Mouse (Mus musculus) liver, embryonic 13.5 days (tissue): Measurements from ENCODE around the gene Nanp. TPM values are rescaled to one million over a fixed set of nuclear protein-coding genes. Genes with fewer than 3 reads are reported as not detected.
A peak's percentile ranks its signal among the peaks of the same experiment; 100 is the strongest.

ENCODE experiments used
- ATAC-seq: fragments of 200-750 bp; cut with Nextera tagmentation; 2 replicates; pipeline ENCODE4 v1.8.0; 2017; ENCODE audit warnings: low read depth, mild to moderate bottlenecking, moderate number of reproducible peaks, moderate library complexity
- DNase-seq: peaks from one replicate; pipeline ENCODE4 v3.0.0; 2022
- H3K27ac ChIP-seq: fragments of 300-500 bp; sonication (generic); 2 replicates; pipeline ENCODE4 v1.5.1; 2015; ENCODE audit warnings: moderate library complexity, mild to moderate bottlenecking, inconsistent platforms
- H3K27me3 ChIP-seq: fragments of 300-500 bp; sonication (generic); 2 replicates; pipeline ENCODE4 v1.6.1; 2015; ENCODE audit warnings: mild to moderate bottlenecking, inconsistent platforms
- H3K36me3 ChIP-seq: fragments of 300-500 bp; sonication (generic); 2 replicates; pipeline ENCODE4 v1.6.1; 2015; ENCODE audit warnings: mild to moderate bottlenecking, inconsistent platforms
- H3K4me1 ChIP-seq: fragments of 300-500 bp; sonication (generic); replicated peaks from 2 replicates; pipeline ENCODE4 v1.6.1; 2015; ENCODE audit warnings: inconsistent platforms
- H3K4me2 ChIP-seq: fragments of 300-500 bp; sonication (generic); 2 replicates; pipeline ENCODE4 v1.6.1; 2015; ENCODE audit warnings: inconsistent platforms, mild to moderate bottlenecking, moderate library complexity
- H3K4me3 ChIP-seq: fragments of 300-500 bp; sonication (generic); replicated peaks from 2 replicates; pipeline ENCODE4 v1.5.1; 2015; ENCODE audit warnings: mild to moderate bottlenecking, inconsistent platforms
- H3K9ac ChIP-seq: fragments of 300-500 bp; sonication (generic); 2 replicates; pipeline ENCODE4 v1.6.1; 2015; ENCODE audit warnings: mild to moderate bottlenecking, inconsistent platforms
- H3K9me3 ChIP-seq: fragments of 300-500 bp; sonication (generic); replicated peaks from 2 replicates; pipeline ENCODE4 v1.6.1; 2016; ENCODE audit warnings: inconsistent platforms
- WGBS: fragments of 180-500 bp; shearing (Covaris S2); methylation state at CpG from one replicate; pipeline ENCODE4 v1.1.7; 2015; ENCODE audit not compliant: insufficient replicate concordance; 5-methylcytosine and 5-hydroxymethylcytosine counted together
- polyA plus RNA-seq: library from polyadenylated mRNA; unstranded; fragments of >200 nt; fragmentation: Nextera tagmentation; extraction: Ambion mirVana; gene quantifications from 2 replicates; pipeline ENCODE4 v1.2.1, GENCODE M21; 2015

Nanp gene
- polyA plus RNA-seq, 1 experiment from 2014 or later, result 76.2 TPM

DNA sequence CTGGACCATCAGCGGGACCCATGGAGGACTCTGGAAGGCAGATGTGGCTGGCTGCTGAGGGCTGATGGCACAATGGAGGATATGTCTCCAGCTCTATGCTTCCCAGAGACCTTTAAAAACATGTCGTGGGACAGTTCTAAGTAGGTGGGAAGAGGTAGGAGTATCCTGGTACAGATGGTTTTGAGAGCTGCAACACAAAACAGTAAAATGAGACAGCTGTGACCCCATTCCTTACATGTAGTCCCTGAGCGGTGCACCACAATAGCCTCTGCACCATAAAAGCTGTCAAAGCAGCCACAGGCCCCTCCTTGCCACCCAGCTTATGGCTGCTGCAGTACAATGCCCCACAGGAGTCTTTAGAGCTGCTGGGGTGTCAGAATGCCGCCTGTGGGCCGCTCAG, 41.6 kb downstream of the Nanp start:
- Histone ChIP-seq H3K27ac (no peak overlapping the region), H3K9ac (no peak overlapping the region), H3K9me3 (no peaks in the 10 kb centered on the region), H3K36me3 (no peaks in the 10 kb centered on the region), H3K4me1 (peaks cover 63% of the 10 kb centered on the region), H3K4me3 (no peak overlapping the region), H3K27me3 (no peaks in the 10 kb centered on the region), H3K4me2 (no peak overlapping the region)
- DNase-seq (no peak), ATAC-seq (no peak)
- WGBS, result 77% methylated on average over 5 of the region's 5 CpGs

DNA sequence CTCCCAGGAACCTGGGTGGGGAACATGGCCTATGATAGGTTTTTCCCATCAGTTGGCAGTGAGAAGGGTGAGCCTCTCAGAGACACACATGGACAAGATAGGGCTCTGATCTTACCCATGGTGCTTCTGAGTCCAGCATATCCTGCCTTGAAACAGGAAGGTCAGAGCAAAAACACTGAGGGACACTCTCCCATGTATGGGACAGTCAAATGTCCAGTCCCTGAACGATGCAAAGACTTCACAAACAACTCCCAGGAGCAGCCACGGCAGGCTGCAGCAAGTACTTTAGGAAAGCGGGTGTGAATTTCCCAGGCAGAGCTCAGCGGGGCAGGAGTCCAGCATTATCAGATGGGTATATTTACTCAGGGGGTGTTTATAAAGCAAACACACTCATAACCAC, 43.9 kb downstream of the Nanp start:
- no peak overlapping the region for H3K4me2 ChIP-seq
- DNase-seq (no peak), ATAC-seq (no peak)
- no peaks in the 10 kb centered on the region for H3K27me3 ChIP-seq
- no peaks in the 10 kb centered on the region for H3K36me3 ChIP-seq
- WGBS, result 76% methylated on average over 4 of the region's 4 CpGs
- peaks cover 46% of the 10 kb centered on the region for H3K4me1 ChIP-seq
- H3K27ac ChIP-seq, result no peak overlapping the region
- H3K9me3 ChIP-seq, result no peaks in the 10 kb centered on the region
- H3K9ac ChIP-seq, result no peak overlapping the region
- no peak overlapping the region for H3K4me3 ChIP-seq

GRCm38 (mm10) chr2:150991050-150991449, 48.1 kb downstream of the Nanp start:
- ATAC-seq, result no peak
- WGBS, result 78% methylated on average over 4 of the region's 4 CpGs
- H3K9ac ChIP-seq, result no peak overlapping the region

DNA sequence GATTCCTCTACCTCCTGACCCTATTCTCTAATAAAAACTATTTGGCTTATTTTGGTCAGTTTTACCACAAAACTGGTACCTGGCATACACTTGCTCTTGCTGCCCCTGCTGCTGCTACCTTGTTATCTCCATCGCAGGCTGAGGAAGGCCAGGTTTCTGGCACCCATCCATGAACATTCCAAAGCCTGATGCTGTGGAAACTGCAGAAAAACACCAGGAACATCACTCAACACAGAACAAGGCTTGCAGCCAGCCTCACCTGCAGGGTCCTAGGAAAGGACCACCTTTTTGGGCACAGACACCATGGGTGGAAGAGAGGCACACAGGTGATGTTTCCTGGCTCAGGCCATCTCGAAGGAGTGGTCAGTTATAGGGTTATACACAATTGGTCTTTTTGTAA, 48.7 kb downstream of the Nanp start:
- 79% methylated on average over 2 of the region's 2 CpGs for WGBS
- DNase-seq (no peak), ATAC-seq (no peak)
- no peak overlapping the region for H3K27ac ChIP-seq
- peaks cover 13% of the 10 kb centered on the region for H3K4me1 ChIP-seq
- no peak overlapping the region for H3K9ac ChIP-seq
- H3K4me2 ChIP-seq, result no peak overlapping the region
- no peaks in the 10 kb centered on the region for H3K9me3 ChIP-seq
- H3K4me3 ChIP-seq, result no peak overlapping the region
- H3K27me3 ChIP-seq, result no peaks in the 10 kb centered on the region
- no peaks in the 10 kb centered on the region for H3K36me3 ChIP-seq

More at GRCm38 (mm10) chr2:150991050-150991449, 48.1 kb downstream of the Nanp start:
- Histone ChIP-seq H3K4me2 (no peak overlapping the region), H3K27me3 (no peaks in the 10 kb centered on the region), H3K27ac (no peak overlapping the region), H3K36me3 (no peaks in the 10 kb centered on the region), H3K9me3 (no peaks in the 10 kb centered on the region), H3K4me1 (peaks cover 17% of the 10 kb centered on the region), H3K4me3 (no peak overlapping the region)
- no peak for DNase-seq

DNA sequence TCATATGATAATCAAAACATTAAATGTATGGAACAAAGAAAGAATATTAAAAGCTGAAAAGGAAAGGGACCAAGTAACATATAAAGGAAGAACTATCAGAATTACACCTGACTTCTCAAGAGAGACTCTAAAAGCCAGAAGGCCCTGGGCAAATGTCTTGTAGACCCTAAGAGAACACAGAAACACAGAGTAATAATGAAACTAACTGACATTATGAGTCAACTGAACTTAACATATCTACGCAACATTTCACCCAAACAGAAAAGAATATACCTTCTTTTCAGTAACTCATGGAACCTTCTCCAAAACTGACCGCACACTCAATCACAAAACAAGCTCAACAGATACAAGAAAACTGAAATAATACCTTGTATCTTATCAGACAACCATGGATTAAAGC, 53.8 kb downstream of the Nanp start:
- Histone ChIP-seq H3K9me3 (no peaks in the 10 kb centered on the region), H3K4me2 (no peak overlapping the region), H3K4me3 (no peak overlapping the region), H3K36me3 (no peaks in the 10 kb centered on the region), H3K9ac (no peak overlapping the region), H3K27me3 (no peaks in the 10 kb centered on the region), H3K27ac (no peak overlapping the region), H3K4me1 (peaks cover 28% of the 10 kb centered on the region)
- DNase-seq (no peak), ATAC-seq (no peak)
- 92% methylated on average over 2 of the region's 2 CpGs for WGBS

DNA sequence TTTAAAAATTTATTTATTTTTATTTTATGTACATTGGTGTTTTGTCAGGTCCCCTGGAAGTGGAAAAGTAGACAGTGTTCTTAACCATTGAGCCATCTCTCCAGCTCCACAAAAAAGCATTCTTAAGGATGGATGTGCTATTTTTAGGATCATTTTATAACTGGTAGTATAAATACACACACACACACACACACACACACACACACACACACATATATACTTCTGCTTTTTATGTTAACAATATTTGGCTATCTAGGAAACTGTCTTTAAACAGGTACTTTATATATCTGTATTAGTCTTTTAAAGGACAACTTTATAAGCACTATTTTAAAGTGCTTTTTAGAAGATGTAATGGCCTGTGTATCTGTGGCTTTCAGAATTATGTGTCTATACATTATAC, 57.1 kb downstream of the Nanp start:
- H3K36me3 ChIP-seq, result peaks cover 13% of the 10 kb centered on the region; the same call in 1 of the 2 replicates
- H3K4me1 ChIP-seq, result peaks cover 59% of the 10 kb centered on the region
- H3K4me3 ChIP-seq, result no peak overlapping the region

DNA sequence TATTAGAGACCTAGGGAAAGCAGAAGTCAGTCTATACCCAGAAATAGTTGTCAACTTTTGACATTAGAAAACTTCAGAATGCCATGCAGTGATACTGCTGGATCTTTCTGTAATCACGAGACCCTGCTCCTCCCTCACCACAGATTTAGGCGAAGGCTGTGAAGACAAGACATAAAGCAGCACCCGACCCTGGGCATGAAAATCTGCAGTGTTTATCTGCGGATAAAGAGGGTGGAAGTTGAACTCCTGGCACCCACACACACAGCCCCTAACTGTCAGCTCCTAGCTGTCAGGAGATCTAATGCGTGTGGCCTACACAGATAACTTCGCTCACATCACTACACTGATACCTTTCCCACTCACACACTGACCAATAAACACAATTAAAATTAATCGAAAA, 57.7 kb downstream of the Nanp start:
- peak overlapping the region; percentile 41; the same call in 1 of the 2 replicates for H3K27ac ChIP-seq
- H3K4me3 ChIP-seq, result no peak overlapping the region
- H3K9ac ChIP-seq, result no peak overlapping the region
- DNase-seq (peak; percentile 52), ATAC-seq (peak; percentile 66)
- no peaks in the 10 kb centered on the region for H3K27me3 ChIP-seq
- H3K4me2 ChIP-seq, result no peak overlapping the region
- H3K36me3 ChIP-seq, result peaks cover 13% of the 10 kb centered on the region; the same call in 1 of the 2 replicates
- no peaks in the 10 kb centered on the region for H3K9me3 ChIP-seq
- 15% methylated on average over 7 of the region's 7 CpGs for WGBS
- peaks cover 65% of the 10 kb centered on the region for H3K4me1 ChIP-seq

More for the DNA sequence above, 57.1 kb downstream of the Nanp start:
- Histone ChIP-seq H3K4me2 (no peak overlapping the region), H3K9me3 (no peaks in the 10 kb centered on the region), H3K27ac (no peak overlapping the region), H3K27me3 (no peaks in the 10 kb centered on the region), H3K9ac (no peak overlapping the region)
- no peak for ATAC-seq
- DNase-seq, result no peak

DNA sequence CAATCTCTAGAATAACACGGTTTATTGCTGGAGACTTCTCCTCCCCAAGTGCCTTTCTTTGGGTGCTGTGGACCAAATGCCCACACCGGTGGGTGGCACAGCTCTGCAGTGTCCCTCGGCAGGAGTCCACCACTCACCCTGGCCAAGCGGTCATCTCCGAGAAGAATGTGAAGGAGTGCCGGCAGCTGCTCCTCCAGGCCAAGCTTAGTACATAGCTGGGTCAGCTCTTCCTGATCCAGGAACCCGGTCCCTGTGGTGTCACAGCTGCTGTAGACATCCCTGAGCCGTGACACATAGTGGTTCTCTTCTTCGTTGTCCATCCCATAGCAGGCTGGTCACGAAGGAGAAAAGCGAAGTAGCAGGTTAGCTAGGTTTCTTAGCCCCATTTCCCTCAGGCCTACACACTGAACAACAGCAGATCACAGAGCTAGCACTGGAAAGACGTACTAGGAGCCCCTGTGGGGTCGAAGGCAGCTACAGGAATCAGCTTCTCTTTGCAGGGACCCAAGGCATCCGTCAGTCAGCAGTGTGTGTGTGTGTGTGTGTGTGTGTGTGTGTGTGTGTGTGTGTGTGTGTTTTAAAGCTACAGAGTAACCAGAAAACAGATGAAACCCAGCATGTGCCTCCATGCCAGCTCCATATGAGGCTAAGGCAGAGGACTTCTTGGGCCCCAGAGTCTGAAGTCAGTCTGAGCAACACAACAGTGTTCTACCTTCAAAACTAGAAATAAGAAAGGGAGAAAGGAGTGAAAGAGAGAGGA, 59.2 kb downstream of the Nanp start:
- H3K4me1 ChIP-seq, result peaks cover 74% of the 10 kb centered on the region
- 81% methylated on average over 14 of the region's 14 CpGs for WGBS

More for the DNA sequence above, 59.2 kb downstream of the Nanp start:
- ATAC-seq (no peak), DNase-seq (no peak)
- H3K27ac ChIP-seq, result no peak overlapping the region
- H3K27me3 ChIP-seq, result no peaks in the 10 kb centered on the region
- H3K9ac ChIP-seq, result no peak overlapping the region
- H3K4me2 ChIP-seq, result no peak overlapping the region
- no peaks in the 10 kb centered on the region for H3K9me3 ChIP-seq
- no peak overlapping the region for H3K4me3 ChIP-seq
- peaks cover 25% of the 10 kb centered on the region for H3K36me3 ChIP-seq

Other genes with a start within 250 kb of the Nanp start
- 21.2 and 21.6 TPM in 2 replicates for gene Abhd12, start 134.7 kb downstream of the Nanp start, polyA plus RNA-seq
- 47.7 and 51.8 TPM in 2 replicates for gene Gins1, start 134.0 kb downstream of the Nanp start, polyA plus RNA-seq
- gene Ninl, start within 50 bp of the Nanp start, polyA plus RNA-seq, result 10.6 and 14.2 TPM in 2 replicates
- not detected in 2 replicates for gene Gm14151, start 53.0 kb upstream of the Nanp start, polyA plus RNA-seq
- gene Gm14147, start 58.8 kb upstream of the Nanp start, polyA plus RNA-seq, result not detected in 2 replicates